ENCODE assay signal across 9 mouse cellular contexts in the genomic region with DNA sequence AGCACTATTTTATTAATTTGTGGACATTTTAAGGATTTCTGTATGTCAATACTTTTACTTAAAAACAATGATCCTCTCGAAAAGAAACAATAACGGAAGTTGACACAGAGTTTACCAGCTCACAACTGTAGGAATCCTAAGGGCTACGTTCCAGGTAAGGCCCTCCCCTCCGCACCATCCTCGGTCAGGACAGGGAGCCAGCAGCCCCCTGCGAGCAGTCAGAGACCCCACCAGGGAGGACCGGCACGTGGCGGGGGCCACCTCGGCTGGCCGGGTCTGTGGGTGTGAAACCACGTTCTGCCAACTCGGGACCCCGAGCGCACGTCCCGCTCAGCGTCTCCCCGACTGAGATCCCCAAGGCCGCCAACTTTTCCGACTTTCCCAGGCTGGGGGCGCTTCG. TPM values are rescaled to one million over a fixed set of nuclear protein-coding genes. Genes with fewer than 3 reads are reported as not detected.
DNase-seq lines count a peak whose midpoint lies in the region; ATAC-seq and TF ChIP-seq lines count a peak whose summit lies in the region.
"Had no signal": no experiment of that assay in that cellular context is flagged by ENCODE, and none has a peak within 500 bp of the region (broad histone marks: within the 10 kb centered on the region; RNA-seq: fewer than 3 reads in every experiment).

No protein-coding gene starts in this region.

- TF ChIP-seq POLR2A in cerebellum, adult 2 months (IDR thresholded peaks at IDR 0.05; ENCODE audit: borderline replicate concordance, insufficient read depth, low read length), result no peak

- TF ChIP-seq EP300 in lung, postnatal 0 days (IDR thresholded peaks at IDR 0.05), result no peak

- peaks cover 3% of the 10 kb centered on the region for H3K4me1 ChIP-seq in cerebellum, adult 2 months (ENCODE audit: control insufficient read depth, insufficient read depth, low read length)
- H3K4me1 ChIP-seq in forebrain, postnatal 0 days (ENCODE audit: insufficient read depth), result peaks cover 6% of the 10 kb centered on the region
- H3K4me1 ChIP-seq in intestine, embryonic 15.5 days (replicated peaks), result peaks cover 3% of the 10 kb centered on the region
- peaks cover 2% of the 10 kb centered on the region; the same call in 1 of the 2 replicates for H3K4me1 ChIP-seq in lung, postnatal 0 days (ENCODE audit: insufficient read depth, low read depth, low read length)

- no peak overlapping the region for H3K27ac ChIP-seq in cerebellum, adult 2 months (ENCODE audit: insufficient read depth, low read length)
- H3K27ac ChIP-seq in forebrain, postnatal 0 days (ENCODE audit: low read depth, low read length), result no peak overlapping the region
- no peak overlapping the region for H3K27ac ChIP-seq in intestine, embryonic 15.5 days
- H3K27ac ChIP-seq in lung, postnatal 0 days (ENCODE audit: low read length), result peak overlapping the region; percentile 77; the same call in 1 of the 2 replicates

- peak; percentile 9; the same call in 1 of the 2 replicates for ATAC-seq in forebrain, postnatal 0 days
- ATAC-seq in intestine, embryonic 15.5 days, result peak; percentile 40
- ATAC-seq in lung, postnatal 0 days, result peak; percentile 11

- peak; percentile 20 for DNase-seq in left cerebral cortex, postnatal 4 days
- DNase-seq in left cerebral cortex, adult 9 months (ENCODE audit: low spot score in 2 of 2), result no peak
- DNase-seq in cerebellum, adult 2 months, result peak; percentile 32 to 33
- DNase-seq in forebrain, postnatal 0 days, result no peak
- DNase-seq in lung, postnatal 0 days (ENCODE audit: low spot score), result no peak
- peak; percentile 11 to 30 for DNase-seq in spleen, adult 18-20 months
- DNase-seq in frontal cortex, postnatal 36 days (ENCODE audit: low spot score in 2 of 2), result no peak

- no peaks in the 10 kb centered on the region for H3K9me3 ChIP-seq in forebrain, postnatal 0 days (ENCODE audit: low read length)
- H3K9me3 ChIP-seq in intestine, embryonic 15.5 days, result no peaks in the 10 kb centered on the region
- H3K9me3 ChIP-seq in lung, postnatal 0 days (ENCODE audit: low read length), result no peaks in the 10 kb centered on the region

- no peaks in the 10 kb centered on the region; the same call in 1 of the 2 replicates for H3K27me3 ChIP-seq in cerebellum, adult 2 months (ENCODE audit: control insufficient read depth, insufficient read depth, low read length)
- H3K27me3 ChIP-seq in forebrain, postnatal 0 days (ENCODE audit: insufficient read depth, low read length), result no peaks in the 10 kb centered on the region
- H3K27me3 ChIP-seq in intestine, embryonic 15.5 days (replicated peaks), result no peaks in the 10 kb centered on the region
- H3K27me3 ChIP-seq in lung, postnatal 0 days (replicated peaks; ENCODE audit: insufficient read depth, low read length), result no peaks in the 10 kb centered on the region

- intact Hi-C loops in left cerebral cortex, postnatal 4 days (cut with DNase I), result no loop called here

- H3K4me3 ChIP-seq in cerebellum, adult 2 months (replicated peaks; ENCODE audit: insufficient read depth, low read depth, low read length), result peak overlapping the region; percentile 61
- H3K4me3 ChIP-seq in forebrain, postnatal 0 days (ENCODE audit: low read depth, low read length), result peak overlapping the region; percentile 54
- H3K4me3 ChIP-seq in intestine, embryonic 15.5 days (replicated peaks), result peak overlapping the region; percentile 79
- H3K4me3 ChIP-seq in lung, postnatal 0 days (ENCODE audit: low read depth, low read length), result peak overlapping the region; percentile 63

- H3K9ac ChIP-seq in forebrain, postnatal 0 days, result peak overlapping the region; percentile 63; the same call in 1 of the 2 replicates
- H3K9ac ChIP-seq in intestine, embryonic 15.5 days, result peak overlapping the region; percentile 85
- H3K9ac ChIP-seq in lung, postnatal 0 days (replicated peaks; ENCODE audit: low read depth), result peak overlapping the region; percentile 57

- no peaks in the 10 kb centered on the region; the same call in 1 of the 2 replicates for H3K36me3 ChIP-seq in forebrain, postnatal 0 days (ENCODE audit: insufficient read depth)
- H3K36me3 ChIP-seq in intestine, embryonic 15.5 days, result no peaks in the 10 kb centered on the region
- H3K36me3 ChIP-seq in lung, postnatal 0 days (ENCODE audit: insufficient read depth, low read length), result no peaks in the 10 kb centered on the region

- under 1% methylated on average over 19 of the region's 23 CpGs for WGBS in cerebellum, adult 2 months
- under 1% methylated on average over 19 of the region's 23 CpGs for WGBS in forebrain, postnatal 0 days
- WGBS in intestine, embryonic 15.5 days, result 0% methylated on average over 22 of the region's 23 CpGs
- 0% methylated on average over 15 of the region's 23 CpGs for WGBS in lung, postnatal 0 days

- H3K4me2 ChIP-seq in forebrain, postnatal 0 days (ENCODE audit: low read depth), result peak overlapping the region; percentile 98
- H3K4me2 ChIP-seq in intestine, embryonic 15.5 days (replicated peaks), result peak overlapping the region; percentile 84
- peak overlapping the region; percentile 80 for H3K4me2 ChIP-seq in lung, postnatal 0 days (replicated peaks; ENCODE audit: low read depth, low read length)

- TF ChIP-seq CTCF in cerebellum, adult 2 months (IDR thresholded peaks at IDR 0.05; ENCODE audit: borderline replicate concordance, insufficient read depth, low read depth, low read length), result no peak
- no peak for TF ChIP-seq CTCF in forebrain, postnatal 0 days (IDR thresholded peaks at IDR 0.05; ENCODE audit: low read depth)
- no peak for TF ChIP-seq CTCF in lung, postnatal 0 days (IDR thresholded peaks at IDR 0.05)

RNA-seq across cellular contexts. Expression of gene Phf10, which starts 0.6 kb away (rescaled TPM):
- 10 to 100 TPM; 80.8 to 85.9 TPM for total RNA-seq in left cerebral cortex, postnatal 4 days (2021)
- 45.7 and 46.8 TPM in 2 replicates for polyA plus RNA-seq in cerebellum, adult 2 months (2012; rRNA removed)
- 59.3 and 61.7 TPM in 2 replicates for total RNA-seq in forebrain, postnatal 0 days (2014; rRNA removed)
- 12.0 and 13.2 TPM in 2 replicates for polyA plus RNA-seq in forebrain, postnatal 0 days (2015; fragmentation: Nextera tagmentation; extraction: Ambion mirVana)
- 35.6 and 40.7 TPM in 2 replicates for polyA plus RNA-seq in intestine, embryonic 15.5 days (2015; fragmentation: Nextera tagmentation; extraction: Ambion mirVana)
- 32.5 and 34.9 TPM in 2 replicates for polyA plus RNA-seq in lung, postnatal 0 days (2015; fragmentation: Nextera tagmentation; extraction: Ambion mirVana)

RNA-seq across cellular contexts. Expression of gene 1600012H06Rik, which starts 17.5 kb away (rescaled TPM):
- total RNA-seq in left cerebral cortex, postnatal 4 days (2021), result 10 to 100 TPM; 21.7 to 22.0 TPM
- 17.5 and 18.4 TPM in 2 replicates for polyA plus RNA-seq in cerebellum, adult 2 months (2012; rRNA removed)
- total RNA-seq in forebrain, postnatal 0 days (2014; rRNA removed), result 21.1 and 24.2 TPM in 2 replicates
- polyA plus RNA-seq in forebrain, postnatal 0 days (2015; fragmentation: Nextera tagmentation; extraction: Ambion mirVana), result 27.1 and 29.2 TPM in 2 replicates
- 35.3 and 40.0 TPM in 2 replicates for polyA plus RNA-seq in intestine, embryonic 15.5 days (2015; fragmentation: Nextera tagmentation; extraction: Ambion mirVana)
- 44.0 and 45.4 TPM in 2 replicates for polyA plus RNA-seq in lung, postnatal 0 days (2015; fragmentation: Nextera tagmentation; extraction: Ambion mirVana)

RNA-seq across cellular contexts. Expression of gene Wdr27, which starts 17.6 kb away (rescaled TPM):
- total RNA-seq in left cerebral cortex, postnatal 4 days (2021), result 1 to 10 TPM; 2.9 to 5.5 TPM
- polyA plus RNA-seq in cerebellum, adult 2 months (2012; rRNA removed), result 4.0 and 4.4 TPM in 2 replicates
- 1.1 and 1.6 TPM in 2 replicates for total RNA-seq in forebrain, postnatal 0 days (2014; rRNA removed)
- polyA plus RNA-seq in forebrain, postnatal 0 days (2015; fragmentation: Nextera tagmentation; extraction: Ambion mirVana), result 9.5 and 10.0 TPM in 2 replicates
- polyA plus RNA-seq in intestine, embryonic 15.5 days (2015; fragmentation: Nextera tagmentation; extraction: Ambion mirVana), result 5.6 and 8.0 TPM in 2 replicates
- polyA plus RNA-seq in lung, postnatal 0 days (2015; fragmentation: Nextera tagmentation; extraction: Ambion mirVana), result 16.7 and 18.5 TPM in 2 replicates
- total RNA-seq: neutrophil, adult 5-6 weeks had no signal

RNA-seq across cellular contexts. Expression of gene 9030025P20Rik, which starts 17.7 kb away (rescaled TPM):
- total RNA-seq in left cerebral cortex, postnatal 4 days (2021), result 1 to 10 TPM; 5.6 to 9.2 TPM
- 23.8 and 24.5 TPM in 2 replicates for polyA plus RNA-seq in cerebellum, adult 2 months (2012; rRNA removed)
- total RNA-seq in forebrain, postnatal 0 days (2014; rRNA removed), result 8.3 and 8.9 TPM in 2 replicates
- 4.9 and 7.6 TPM in 2 replicates for polyA plus RNA-seq in forebrain, postnatal 0 days (2015; fragmentation: Nextera tagmentation; extraction: Ambion mirVana)
- polyA plus RNA-seq in intestine, embryonic 15.5 days (2015; fragmentation: Nextera tagmentation; extraction: Ambion mirVana), result 6.5 and 9.5 TPM in 2 replicates
- 7.1 and 7.6 TPM in 2 replicates for polyA plus RNA-seq in lung, postnatal 0 days (2015; fragmentation: Nextera tagmentation; extraction: Ambion mirVana)

RNA-seq across cellular contexts. Expression of gene Gm3417, which starts 18.1 kb away (rescaled TPM):
- not detected for total RNA-seq in left cerebral cortex, postnatal 4 days (2021)
- 0.41 TPM in 1 of 2 replicates, not detected in the other for polyA plus RNA-seq in cerebellum, adult 2 months (2012; rRNA removed)
- total RNA-seq in forebrain, postnatal 0 days (2014; rRNA removed), result not detected in 2 replicates
- 2.9 and 4.0 TPM in 2 replicates for polyA plus RNA-seq in forebrain, postnatal 0 days (2015; fragmentation: Nextera tagmentation; extraction: Ambion mirVana)
- polyA plus RNA-seq in intestine, embryonic 15.5 days (2015; fragmentation: Nextera tagmentation; extraction: Ambion mirVana), result 0.72 and 2.7 TPM in 2 replicates
- 0.39 and 3.6 TPM in 2 replicates for polyA plus RNA-seq in lung, postnatal 0 days (2015; fragmentation: Nextera tagmentation; extraction: Ambion mirVana)
- total RNA-seq: neutrophil, adult 5-6 weeks had no signal

Comparison
In these comparisons a context has a peak if more than half of its experiments do, and no peak if none do; other contexts are left out.
1. DNase-seq: peak in left cerebral cortex, postnatal 4 days (single experiment), cerebellum, adult 2 months (2 of 2) and spleen, adult 18-20 months (2 of 2); none in left cerebral cortex, adult 9 months (0 of 2), forebrain, postnatal 0 days (single experiment), lung, postnatal 0 days (single experiment) and frontal cortex, postnatal 36 days (0 of 2).
2. Peak in every context shown above with its lines, with median percentiles within 50 percentile points of each other: H3K4me3 ChIP-seq, ATAC-seq, H3K4me2 ChIP-seq and H3K9ac ChIP-seq.